Mouse (Mus musculus) midbrain, embryonic 12.5 days (tissue): ENCODE measurements at regions not wholly inside any gene's neighbourhood (a gene's known extent, or its start where the extent isn't known, plus 50 kb on each side); places are given as distances from the start of the nearest gene placed in this dataset.

Source experiments
- ATAC-seq: fragments of 200-750 bp; cut with Nextera tagmentation; 2 replicates; pipeline ENCODE4 v1.8.0; 2017; ENCODE audit warnings: low read depth, moderate TSS enrichment, moderate library complexity; ENCODE audit not compliant: low FRiP score
- H3K27ac ChIP-seq: fragments of 300-500 bp; sonication (generic); replicated peaks from 2 replicates; pipeline ENCODE4 v1.5.1; 2016; ENCODE audit warnings: mild to moderate bottlenecking
- H3K27me3 ChIP-seq: fragments of 300-500 bp; sonication (generic); 2 replicates; pipeline ENCODE4 v1.6.1; 2016; ENCODE audit warnings: mild to moderate bottlenecking
- H3K36me3 ChIP-seq: fragments of 300-500 bp; sonication (generic); 2 replicates; pipeline ENCODE4 v1.6.1; 2016
- H3K4me1 ChIP-seq: fragments of 300-500 bp; sonication (generic); 2 replicates; pipeline ENCODE4 v1.6.1; 2016
- H3K4me2 ChIP-seq: fragments of 300-500 bp; sonication (generic); replicated peaks from 2 replicates; pipeline ENCODE4 v1.6.1; 2016; ENCODE audit warnings: mild to moderate bottlenecking, moderate library complexity
- H3K4me3 ChIP-seq: fragments of 300-500 bp; sonication (generic); 2 replicates; pipeline ENCODE4 v1.5.1; 2016; ENCODE audit warnings: mild to moderate bottlenecking
- H3K9ac ChIP-seq: fragments of 300-500 bp; sonication (generic); replicated peaks from 2 replicates; pipeline ENCODE4 v1.6.1; 2016; ENCODE audit warnings: mild to moderate bottlenecking, moderate library complexity
- H3K9me3 ChIP-seq: fragments of 300-500 bp; sonication (generic); 2 replicates; pipeline ENCODE4 v1.6.1; 2016; ENCODE audit warnings: mild to moderate bottlenecking
- WGBS: fragments of 180-500 bp; shearing (Covaris S2); methylation state at CpG from one replicate; pipeline ENCODE4 v1.1.7; 2016; 5-methylcytosine and 5-hydroxymethylcytosine counted together

GRCm38 (mm10) chr10:42131798-42132197 lies 113.6 kb upstream of the Armc2 start:
- Histone ChIP-seq H3K9ac (no peak overlapping the region), H3K4me1 (no peaks in the 10 kb centered on the region), H3K27ac (no peak overlapping the region), H3K27me3 (no peaks in the 10 kb centered on the region), H3K36me3 (no peaks in the 10 kb centered on the region), H3K4me3 (no peak overlapping the region), H3K4me2 (no peak overlapping the region), H3K9me3 (no peaks in the 10 kb centered on the region)
- ATAC-seq: no peak
- 87% methylated on average over 6 of the region's 6 CpGs for WGBS

DNA sequence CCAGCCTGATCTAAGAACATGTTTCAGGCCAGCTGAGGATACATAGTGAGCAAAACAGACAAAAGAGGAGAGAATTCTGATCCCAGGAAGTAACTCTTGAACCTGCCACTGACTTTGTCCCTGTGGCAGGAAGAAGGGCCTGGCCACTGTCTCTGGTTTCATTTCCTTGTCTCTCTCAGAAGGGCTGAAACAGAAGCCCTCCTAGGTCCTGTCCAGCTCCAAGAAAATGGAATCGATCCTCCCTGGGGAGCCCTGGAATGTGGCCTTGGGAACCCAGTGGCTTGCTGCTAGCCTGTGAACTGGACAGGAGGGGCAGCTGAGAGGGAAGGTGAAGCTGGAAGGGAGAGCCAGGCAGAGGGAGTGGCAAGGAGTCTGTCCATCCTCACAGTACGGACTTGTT lies 113.1 kb upstream of the Armc2 start:
- 92% methylated on average over 2 of the region's 2 CpGs for WGBS
- H3K4me3 ChIP-seq: no peak overlapping the region
- no peaks in the 10 kb centered on the region for H3K4me1 ChIP-seq
- no peak for ATAC-seq
- no peaks in the 10 kb centered on the region for H3K27me3 ChIP-seq
- H3K9me3 ChIP-seq: no peaks in the 10 kb centered on the region
- H3K4me2 ChIP-seq: no peak overlapping the region
- no peaks in the 10 kb centered on the region for H3K36me3 ChIP-seq
- H3K9ac ChIP-seq: no peak overlapping the region
- H3K27ac ChIP-seq: no peak overlapping the region

GRCm38 (mm10) chr10:42127865-42128419 lies 109.7 kb upstream of the Armc2 start:
- Histone ChIP-seq H3K9ac (no peak overlapping the region), H3K9me3 (no peaks in the 10 kb centered on the region), H3K4me3 (no peak overlapping the region), H3K4me1 (no peaks in the 10 kb centered on the region), H3K36me3 (no peaks in the 10 kb centered on the region), H3K27ac (no peak overlapping the region), H3K4me2 (no peak overlapping the region), H3K27me3 (no peaks in the 10 kb centered on the region)
- ATAC-seq: no peak
- WGBS: 95% methylated on average over 14 of the region's 14 CpGs

- 91% methylated on average over 1 of the region's 1 CpGs for WGBS
- ATAC-seq: no peak
- no peak overlapping the region for H3K27ac ChIP-seq
These were observed 108.6 kb upstream of the Armc2 start for GRCm38 (mm10) chr10:42126816-42127215.

DNA sequence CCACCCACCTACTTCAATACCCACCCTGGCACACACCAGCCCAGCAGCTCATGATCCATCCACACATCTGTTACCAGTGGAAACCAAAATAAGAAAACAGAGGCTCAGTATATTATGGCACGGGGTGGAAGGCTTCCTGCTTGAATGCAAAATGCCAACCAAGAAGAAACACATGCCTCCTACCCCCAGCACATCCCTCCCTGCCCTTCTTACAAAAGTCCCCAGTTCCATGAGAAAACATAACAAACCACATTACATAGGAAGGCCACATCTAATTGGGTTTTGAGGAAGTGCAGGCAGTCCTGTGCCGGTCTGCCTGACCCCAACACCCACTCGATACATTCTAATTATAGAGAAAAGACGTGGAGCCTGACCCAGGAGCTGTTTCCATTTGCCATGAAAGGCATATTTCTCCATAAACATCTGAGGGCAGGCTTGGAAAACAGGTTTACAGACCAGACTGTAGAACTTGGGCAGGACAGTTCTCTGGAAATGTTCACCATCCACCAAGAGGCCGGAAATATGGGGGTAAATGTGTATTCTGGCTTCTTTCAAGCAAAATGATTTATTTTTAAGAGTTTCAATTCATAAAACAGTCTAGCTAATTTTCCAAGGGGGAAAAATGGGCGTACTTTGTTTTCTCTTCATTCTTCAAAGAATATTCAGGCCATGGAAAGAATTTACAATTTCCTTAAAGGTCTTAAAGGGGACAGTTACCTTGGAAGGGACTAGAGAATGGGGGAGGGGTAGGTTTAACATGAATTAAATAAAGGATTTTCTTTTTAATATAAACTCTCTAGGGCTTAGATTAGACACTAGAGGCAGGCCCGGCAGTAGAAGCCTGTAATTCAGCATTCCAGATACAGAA lies 104.8 kb upstream of the Armc2 start:
- Histone ChIP-seq H3K4me1 (no peaks in the 10 kb centered on the region), H3K36me3 (no peaks in the 10 kb centered on the region), H3K27me3 (peaks cover 17% of the 10 kb centered on the region; the same call in 1 of the 2 replicates), H3K9me3 (no peaks in the 10 kb centered on the region), H3K9ac (no peak overlapping the region), H3K4me2 (no peak overlapping the region), H3K27ac (no peak overlapping the region), H3K4me3 (no peak overlapping the region)
- no peak for ATAC-seq
- whole genome bisulfite sequencing: 69% methylated on average over 7 of the region's 7 CpGs

More at GRCm38 (mm10) chr10:42126816-42127215, 108.6 kb upstream of the Armc2 start:
- H3K4me2 ChIP-seq: no peak overlapping the region
- no peaks in the 10 kb centered on the region for H3K36me3 ChIP-seq
- no peak overlapping the region for H3K9ac ChIP-seq
- H3K4me1 ChIP-seq: no peaks in the 10 kb centered on the region
- H3K4me3 ChIP-seq: no peak overlapping the region
- H3K9me3 ChIP-seq: no peaks in the 10 kb centered on the region
- H3K27me3 ChIP-seq: no peaks in the 10 kb centered on the region

DNA sequence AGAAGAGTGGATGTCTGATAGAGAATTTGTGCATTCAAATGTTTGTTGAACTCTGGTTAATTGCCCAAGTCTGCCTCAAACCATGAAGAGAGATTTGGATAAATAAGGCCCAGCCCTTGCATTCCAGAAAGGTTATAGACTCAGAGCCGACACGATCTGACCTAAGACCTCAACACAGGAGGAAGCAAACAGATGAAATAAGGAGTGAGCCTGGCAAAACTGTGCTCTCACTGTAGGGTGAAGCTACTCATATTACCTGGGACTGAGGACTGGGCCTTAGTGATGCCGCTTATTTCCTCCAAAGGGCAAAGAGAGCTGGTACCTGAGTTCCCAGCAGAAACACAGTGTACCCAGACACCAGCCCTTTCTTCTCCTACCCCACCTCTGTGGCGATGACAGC lies 103.7 kb upstream of the Armc2 start:
- H3K9me3 ChIP-seq: no peaks in the 10 kb centered on the region
- no peaks in the 10 kb centered on the region for H3K4me1 ChIP-seq
- WGBS: 76% methylated on average over 4 of the region's 4 CpGs
- no peak overlapping the region for H3K9ac ChIP-seq
- H3K4me3 ChIP-seq: no peak overlapping the region
- no peak for ATAC-seq
- no peak overlapping the region for H3K4me2 ChIP-seq
- no peak overlapping the region for H3K27ac ChIP-seq
- peaks cover 25% of the 10 kb centered on the region for H3K27me3 ChIP-seq
- no peaks in the 10 kb centered on the region for H3K36me3 ChIP-seq

- H3K27ac ChIP-seq: no peak overlapping the region
- H3K9ac ChIP-seq: no peak overlapping the region
- no peaks in the 10 kb centered on the region for H3K4me1 ChIP-seq
- H3K4me2 ChIP-seq: no peak overlapping the region
- H3K36me3 ChIP-seq: no peaks in the 10 kb centered on the region
- ATAC-seq: no peak
- WGBS: 79% methylated on average over 12 of the region's 12 CpGs
- peaks cover 41% of the 10 kb centered on the region for H3K27me3 ChIP-seq
- no peak overlapping the region for H3K4me3 ChIP-seq
- H3K9me3 ChIP-seq: no peaks in the 10 kb centered on the region
These were observed 101.1 kb upstream of the Armc2 start for GRCm38 (mm10) chr10:42119326-42119725.

DNA sequence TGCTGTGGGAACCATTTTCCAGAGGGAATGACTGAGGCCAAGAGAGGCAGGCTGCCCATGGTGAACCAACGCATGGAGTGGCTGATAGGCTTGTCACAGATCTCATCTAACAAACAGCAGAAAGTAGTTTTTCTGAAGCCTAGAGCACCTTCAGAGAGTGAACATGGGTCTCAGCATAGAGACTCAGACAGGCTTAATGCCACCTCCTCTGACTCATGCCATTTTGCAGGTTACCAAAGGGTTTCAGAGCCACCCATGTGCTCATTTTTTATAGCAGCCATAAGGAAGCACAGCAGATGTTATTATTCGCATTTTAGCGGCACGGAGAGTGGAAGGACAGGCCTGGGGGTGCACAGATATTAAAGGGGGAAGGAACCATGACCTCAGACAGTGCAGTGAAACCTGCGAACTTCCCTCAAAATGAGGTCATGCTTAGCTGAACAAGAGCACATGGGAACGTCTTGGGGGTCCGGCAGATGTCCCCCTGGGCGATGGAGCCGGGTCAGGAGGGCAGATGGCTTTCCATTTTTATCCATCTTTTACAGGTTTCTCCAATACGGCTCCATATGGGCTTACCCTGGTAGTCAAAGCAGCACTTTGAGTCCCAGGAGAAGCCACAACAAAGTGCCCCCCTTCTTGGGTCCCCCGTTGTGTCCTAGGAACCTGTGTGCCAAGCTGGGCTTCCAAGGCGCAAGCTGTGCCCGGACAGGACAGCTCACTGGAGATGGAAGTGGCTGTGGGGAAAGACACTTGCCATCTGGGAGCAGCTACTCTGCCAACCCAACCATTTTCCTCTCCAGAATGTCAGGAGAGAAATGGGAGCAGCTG lies 100.3 kb upstream of the Armc2 start:
- Histone ChIP-seq H3K4me3 (no peak overlapping the region), H3K4me2 (no peak overlapping the region), H3K36me3 (no peaks in the 10 kb centered on the region), H3K27ac (no peak overlapping the region), H3K4me1 (no peaks in the 10 kb centered on the region), H3K27me3 (peaks cover 41% of the 10 kb centered on the region), H3K9me3 (no peaks in the 10 kb centered on the region), H3K9ac (no peak overlapping the region)
- ATAC-seq: no peak
- 84% methylated on average over 13 of the region's 13 CpGs for WGBS

DNA sequence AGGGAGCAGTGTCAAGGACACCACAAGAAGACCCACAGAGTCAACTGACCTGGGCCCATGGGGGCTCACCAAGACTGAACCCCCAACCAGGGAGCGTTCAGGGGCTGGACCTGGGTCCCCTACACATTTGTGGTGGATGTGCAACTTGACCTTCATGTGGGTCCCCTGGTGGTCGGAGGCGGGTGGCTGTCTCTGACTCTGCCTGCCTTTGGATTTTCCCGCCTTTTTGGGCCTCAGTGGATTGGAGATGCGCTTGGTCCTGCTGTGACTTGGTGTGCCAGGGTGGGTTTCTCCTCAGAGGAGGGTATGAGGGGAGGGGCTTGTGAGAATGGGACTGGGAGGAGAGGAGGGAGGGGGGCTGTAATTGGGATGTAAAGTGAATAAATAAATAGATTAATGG lies 99.3 kb upstream of the Armc2 start:
- no peaks in the 10 kb centered on the region for H3K4me1 ChIP-seq
- no peak overlapping the region for H3K27ac ChIP-seq
- WGBS: 88% methylated on average over 5 of the region's 5 CpGs
- ATAC-seq: no peak
- peaks cover 49% of the 10 kb centered on the region for H3K27me3 ChIP-seq
- H3K9me3 ChIP-seq: no peaks in the 10 kb centered on the region
- no peak overlapping the region for H3K4me3 ChIP-seq
- H3K9ac ChIP-seq: no peak overlapping the region
- H3K4me2 ChIP-seq: no peak overlapping the region
- H3K36me3 ChIP-seq: no peaks in the 10 kb centered on the region

- no peak for ATAC-seq
- WGBS: 92% methylated on average over 4 of the region's 4 CpGs
- Histone ChIP-seq H3K9me3 (no peaks in the 10 kb centered on the region), H3K4me2 (no peak overlapping the region), H3K36me3 (no peaks in the 10 kb centered on the region), H3K4me3 (no peak overlapping the region), H3K9ac (no peak overlapping the region), H3K4me1 (no peaks in the 10 kb centered on the region), H3K27ac (no peak overlapping the region), H3K27me3 (peaks cover 52% of the 10 kb centered on the region)
These were observed 97.7 kb upstream of the Armc2 start for GRCm38 (mm10) chr10:42115920-42116298.

- Histone ChIP-seq H3K4me1 (no peaks in the 10 kb centered on the region), H3K36me3 (no peaks in the 10 kb centered on the region), H3K27me3 (peaks cover 47% of the 10 kb centered on the region), H3K4me2 (no peak overlapping the region), H3K9me3 (no peaks in the 10 kb centered on the region), H3K9ac (no peak overlapping the region), H3K4me3 (no peak overlapping the region), H3K27ac (no peak overlapping the region)
- 89% methylated on average over 4 of the region's 4 CpGs for WGBS
- no peak for ATAC-seq
These were observed 97.1 kb upstream of the Armc2 start for GRCm38 (mm10) chr10:42115224-42115919.

GRCm38 (mm10) chr10:42110704-42111103 lies 92.5 kb upstream of the Armc2 start:
- Histone ChIP-seq H3K4me2 (no peak overlapping the region), H3K27ac (no peak overlapping the region), H3K9ac (no peak overlapping the region), H3K27me3 (peaks cover 59% of the 10 kb centered on the region), H3K4me1 (peaks cover 7% of the 10 kb centered on the region), H3K9me3 (no peaks in the 10 kb centered on the region), H3K36me3 (no peaks in the 10 kb centered on the region), H3K4me3 (no peak overlapping the region)
- WGBS: 26% methylated on average over 7 of the region's 7 CpGs
- ATAC-seq: no peak
